Mouse (Mus musculus) lung, embryonic 14.5 days (tissue): ENCODE measurements around the gene Agpat1. TPM values are rescaled to one million over a fixed set of nuclear protein-coding genes. Genes with fewer than 3 reads are reported as not detected.

Source experiments
- ATAC-seq: fragments of 200-750 bp; cut with Nextera tagmentation; 2 replicates; pipeline ENCODE4 v1.8.0; 2017; ENCODE audit warnings: mild to moderate bottlenecking, moderate TSS enrichment, moderate library complexity; ENCODE audit not compliant: insufficient read depth
- DNase-seq: peaks from one replicate; pipeline ENCODE4 v3.0.0-alpha.2; 2015
- H3K27ac ChIP-seq: fragments of 300-500 bp; sonication (generic); 2 replicates; pipeline ENCODE4 v1.5.1; 2014; ENCODE audit warnings: low read depth, mild to moderate bottlenecking, moderate library complexity
- H3K27me3 ChIP-seq: fragments of 300-500 bp; sonication (generic); 2 replicates; pipeline ENCODE4 v1.6.1; 2014; ENCODE audit warnings: low read length, control low read depth; ENCODE audit not compliant: insufficient read depth
- H3K36me3 ChIP-seq: fragments of 300-500 bp; sonication (generic); 2 replicates; pipeline ENCODE4 v1.6.1; 2014; ENCODE audit warnings: control low read depth; ENCODE audit not compliant: insufficient read depth
- H3K4me1 ChIP-seq: fragments of 300-500 bp; sonication (generic); 2 replicates; pipeline ENCODE4 v1.6.1; 2014; ENCODE audit warnings: antibody characterized with exemption, control low read depth; ENCODE audit not compliant: insufficient read depth
- H3K4me2 ChIP-seq: fragments of 300-500 bp; sonication (generic); 2 replicates; pipeline ENCODE4 v1.6.1; 2014; ENCODE audit warnings: mild to moderate bottlenecking
- H3K4me3 ChIP-seq: fragments of 300-500 bp; sonication (generic); 2 replicates; pipeline ENCODE4 v1.5.1; 2014; ENCODE audit warnings: low read depth, low read length
- H3K9ac ChIP-seq: fragments of 300-500 bp; sonication (generic); 2 replicates; pipeline ENCODE4 v1.6.1; 2014
- H3K9me3 ChIP-seq: fragments of 300-500 bp; sonication (generic); 2 replicates; pipeline ENCODE4 v1.6.1; 2016; ENCODE audit warnings: low read depth, low read length, control low read depth
- CTCF ChIP-seq: IDR thresholded peaks from 2 replicates; pipeline ENCODE4 v1.5.1; 2016; ENCODE audit warnings: antibody characterized with exemption, low read depth
- WGBS: fragments of 180-500 bp; shearing (Covaris S2); extraction: QIAGEN DNeasy Blood & Tissue Kit; methylation state at CpG from one replicate; pipeline ENCODE4 v1.1.7; 2014; 5-methylcytosine and 5-hydroxymethylcytosine counted together
- polyA plus RNA-seq: library from polyadenylated mRNA; unstranded; fragments of >200 nt; fragmentation: Nextera tagmentation; extraction: Ambion mirVana; gene quantifications from 2 replicates; pipeline ENCODE4 v1.2.1, GENCODE M21; 2014

Agpat1 gene
- polyA plus RNA-seq, 1 experiment from 2014 or later: 54.1 TPM

DNA sequence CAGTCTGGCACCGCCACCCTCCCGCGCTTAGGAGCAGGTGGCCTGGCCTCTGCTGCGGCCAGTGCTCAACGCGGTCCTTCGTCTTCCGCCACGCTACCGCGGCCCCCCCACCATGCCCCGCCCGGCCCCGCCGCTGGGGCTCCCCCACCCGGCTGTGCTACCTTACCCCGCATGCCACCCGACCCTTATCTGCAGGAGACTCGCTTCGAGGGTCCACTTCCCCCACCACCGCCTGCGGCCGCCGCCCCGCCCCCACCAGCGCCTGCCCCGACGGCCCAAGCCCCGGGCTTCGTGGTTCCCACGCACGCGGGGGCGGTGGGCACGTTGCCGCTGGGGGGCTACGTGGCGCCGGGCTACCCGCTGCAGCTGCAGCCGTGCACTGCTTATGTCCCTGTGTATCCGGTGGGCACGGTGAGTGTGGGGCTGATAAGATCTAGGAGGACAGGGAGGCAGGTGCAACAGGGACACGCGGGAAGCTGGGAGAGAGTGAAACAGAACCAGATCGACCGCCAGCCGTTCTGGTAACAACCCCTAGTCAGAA, 26.8 kb downstream of the Agpat1 start:
- TF ChIP-seq CTCF: no peak
- Histone ChIP-seq H3K27me3 (peaks cover 51% of the 10 kb centered on the region), H3K36me3 (no peaks in the 10 kb centered on the region), H3K27ac (no peak overlapping the region), H3K4me3 (peak overlapping the region; percentile 23), H3K4me2 (peak overlapping the region; percentile 48), H3K9me3 (no peaks in the 10 kb centered on the region), H3K9ac (no peak overlapping the region; the same call in 1 of the 2 replicates), H3K4me1 (peaks cover 16% of the 10 kb centered on the region; the same call in 1 of the 2 replicates)
- ATAC-seq: no peak
- WGBS: 1% methylated on average over 48 of the region's 48 CpGs
- no peak for DNase-seq

DNA sequence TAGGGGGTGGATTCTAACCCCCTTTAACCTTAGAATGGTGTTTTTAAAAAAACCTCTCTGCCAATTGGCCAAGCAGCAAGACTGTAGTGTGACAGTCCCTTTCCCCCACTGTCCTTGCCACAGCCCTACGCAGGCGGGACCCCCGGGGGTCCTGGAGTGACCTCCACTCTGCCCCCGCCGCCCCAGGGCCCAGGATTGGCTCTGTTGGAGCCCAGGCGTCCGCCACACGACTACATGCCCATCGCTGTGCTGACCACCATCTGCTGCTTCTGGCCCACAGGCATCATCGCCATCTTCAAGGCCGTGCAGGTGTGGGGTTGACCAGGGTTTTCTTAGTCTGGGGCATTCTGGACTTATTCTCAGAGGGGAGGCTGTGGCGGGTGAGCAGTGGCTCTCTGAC, 27.6 kb downstream of the Agpat1 start:
- peak overlapping the region; percentile 67 for H3K4me2 ChIP-seq
- TF ChIP-seq CTCF: no peak
- no peaks in the 10 kb centered on the region for H3K36me3 ChIP-seq
- H3K27ac ChIP-seq: no peak overlapping the region
- peaks cover 10% of the 10 kb centered on the region; the same call in 1 of the 2 replicates for H3K4me1 ChIP-seq
- H3K9me3 ChIP-seq: no peaks in the 10 kb centered on the region
- DNase-seq: no peak
- peak overlapping the region; percentile 37 for H3K4me3 ChIP-seq
- no peak overlapping the region; the same call in 1 of the 2 replicates for H3K9ac ChIP-seq
- WGBS: 6% methylated on average over 12 of the region's 12 CpGs
- no peak for ATAC-seq
- peaks cover 51% of the 10 kb centered on the region for H3K27me3 ChIP-seq

DNA sequence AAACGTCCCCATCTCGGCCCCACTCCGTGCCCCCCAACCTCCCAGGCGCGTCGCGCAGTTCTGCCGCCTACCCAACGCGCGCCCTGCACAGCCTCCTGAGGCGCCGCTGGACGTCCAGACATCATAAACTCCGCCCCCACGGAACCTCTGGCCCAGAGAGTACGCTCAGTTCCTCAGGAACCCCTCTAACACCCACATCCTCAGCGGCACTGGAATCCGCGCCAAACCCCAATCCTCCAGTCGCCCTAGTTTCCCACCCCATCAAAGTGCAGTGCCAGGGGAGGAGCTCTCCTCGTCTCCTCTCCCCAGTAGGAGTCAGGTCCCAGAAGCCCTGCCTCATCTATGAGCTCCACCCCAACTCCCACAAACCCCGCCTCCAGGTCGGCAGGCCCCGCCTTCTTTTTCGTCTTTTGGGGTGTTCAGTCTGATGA, 28.2 kb downstream of the Agpat1 start:
- ATAC-seq: peak; percentile 36
- H3K27me3 ChIP-seq: peaks cover 51% of the 10 kb centered on the region
- H3K9me3 ChIP-seq: no peaks in the 10 kb centered on the region
- H3K4me3 ChIP-seq: peak overlapping the region; percentile 37
- no peaks in the 10 kb centered on the region for H3K36me3 ChIP-seq
- peaks cover 10% of the 10 kb centered on the region; the same call in 1 of the 2 replicates for H3K4me1 ChIP-seq
- H3K4me2 ChIP-seq: peak overlapping the region; percentile 67
- peak; percentile 80 for DNase-seq
- H3K27ac ChIP-seq: no peak overlapping the region
- H3K9ac ChIP-seq: peak overlapping the region; percentile 2; the same call in 1 of the 2 replicates
- WGBS: under 1% methylated on average over 26 of the region's 26 CpGs
- TF ChIP-seq CTCF: no peak

DNA sequence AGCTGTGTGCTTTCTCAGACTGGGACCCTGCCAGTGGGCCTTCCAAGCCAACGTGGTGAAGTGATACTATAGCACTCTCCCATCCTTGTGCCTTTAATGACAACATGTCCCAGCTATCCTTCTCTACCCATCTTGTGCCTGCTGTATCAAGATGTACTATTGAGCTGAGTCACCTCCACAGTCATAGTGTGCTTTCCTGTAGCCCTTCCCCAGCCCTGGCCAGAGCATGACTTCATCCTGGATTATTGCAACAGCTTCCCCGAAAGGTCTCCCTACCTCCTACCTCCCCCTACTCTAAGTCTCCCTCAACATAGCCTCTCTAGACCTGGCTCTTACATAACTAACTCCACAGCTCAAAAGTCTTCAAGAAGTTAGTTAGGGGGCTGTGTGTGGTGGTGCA, 31.6 kb downstream of the Agpat1 start:
- no peak overlapping the region for H3K27ac ChIP-seq
- H3K27me3 ChIP-seq: peaks cover 32% of the 10 kb centered on the region
- ATAC-seq: no peak
- H3K9ac ChIP-seq: no peak overlapping the region
- H3K4me3 ChIP-seq: no peak overlapping the region
- peaks cover 3% of the 10 kb centered on the region; the same call in 1 of the 2 replicates for H3K4me1 ChIP-seq
- no peak overlapping the region for H3K4me2 ChIP-seq
- H3K36me3 ChIP-seq: no peaks in the 10 kb centered on the region
- TF ChIP-seq CTCF: no peak
- WGBS: 60% methylated on average over 2 of the region's 2 CpGs
- DNase-seq: no peak
- no peaks in the 10 kb centered on the region for H3K9me3 ChIP-seq

DNA sequence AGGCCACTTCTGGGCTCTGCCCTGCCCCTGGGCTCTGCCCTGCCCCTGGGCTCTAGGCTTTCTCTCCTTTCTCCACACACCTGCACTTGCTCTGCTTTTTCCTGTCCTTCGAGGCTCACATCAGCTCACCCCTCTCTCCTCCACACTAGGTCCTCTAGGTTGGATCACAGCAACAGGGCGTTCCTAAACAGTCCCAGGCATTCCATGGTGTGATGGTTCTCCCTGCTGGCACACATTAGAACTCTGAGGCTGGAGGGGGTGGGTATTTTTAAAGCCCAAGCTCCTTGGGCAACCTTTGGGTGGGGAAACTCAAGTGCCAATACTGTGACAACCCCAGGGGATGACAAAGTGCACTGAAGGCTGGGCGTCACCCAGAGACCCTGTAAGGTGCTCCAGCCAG, 33.4 kb downstream of the Agpat1 start:
- H3K9ac ChIP-seq: no peak overlapping the region
- 60% methylated on average over 3 of the region's 3 CpGs for WGBS
- no peaks in the 10 kb centered on the region for H3K36me3 ChIP-seq
- no peak overlapping the region for H3K4me3 ChIP-seq
- H3K4me1 ChIP-seq: no peaks in the 10 kb centered on the region
- TF ChIP-seq CTCF: no peak
- DNase-seq (no peak), ATAC-seq (no peak)
- H3K4me2 ChIP-seq: no peak overlapping the region
- H3K27me3 ChIP-seq: peaks cover 15% of the 10 kb centered on the region; the same call in 1 of the 2 replicates
- no peak overlapping the region for H3K27ac ChIP-seq
- no peaks in the 10 kb centered on the region for H3K9me3 ChIP-seq

DNA sequence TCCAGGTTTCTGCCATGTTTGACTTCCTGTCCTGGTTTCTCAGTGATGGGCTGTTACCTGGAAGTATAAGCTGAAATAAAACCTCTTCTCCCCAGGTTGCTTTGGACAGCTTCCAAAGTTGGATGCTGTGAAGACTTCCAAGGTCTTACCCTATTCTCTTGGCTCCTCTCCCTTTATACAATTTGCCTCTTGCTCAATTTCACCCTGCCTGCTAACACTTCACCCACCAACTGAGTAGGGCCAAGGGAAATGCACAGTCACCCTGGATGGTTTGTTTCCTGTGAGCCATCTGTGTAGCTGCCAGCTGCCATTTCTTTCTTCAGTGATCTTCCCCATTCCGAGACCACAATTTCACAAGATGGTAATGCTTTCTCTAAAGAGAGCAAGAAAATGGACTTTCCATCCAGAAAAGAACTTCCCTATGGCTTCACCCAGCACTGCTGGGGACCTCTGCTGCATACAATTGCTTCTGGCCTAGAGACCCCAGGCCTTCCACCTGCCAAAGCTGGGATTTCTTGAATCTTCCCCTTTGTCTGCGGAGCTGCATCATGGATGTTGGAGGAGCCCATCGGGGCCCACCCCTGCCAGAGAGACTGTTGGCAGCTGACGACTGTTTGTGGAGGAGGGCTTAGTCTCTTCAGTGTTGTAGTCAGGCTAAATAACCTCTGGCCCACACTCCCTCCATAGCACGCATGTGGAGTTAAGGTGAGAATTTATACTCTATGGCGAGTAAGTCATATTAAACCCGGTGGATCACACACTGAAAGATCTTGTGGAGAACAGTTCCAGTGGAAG, 35.6 kb downstream of the Agpat1 start:
- Histone ChIP-seq H3K4me3 (no peak overlapping the region), H3K4me2 (no peak overlapping the region), H3K27ac (no peak overlapping the region), H3K27me3 (no peaks in the 10 kb centered on the region), H3K9me3 (no peaks in the 10 kb centered on the region), H3K9ac (no peak overlapping the region), H3K4me1 (no peaks in the 10 kb centered on the region), H3K36me3 (no peaks in the 10 kb centered on the region)
- DNase-seq: no peak
- WGBS: 77% methylated on average over 7 of the region's 7 CpGs
- TF ChIP-seq CTCF: no peak
- no peak for ATAC-seq
